Mouse (Mus musculus) testis, adult 2 months (tissue): Measurements from ENCODE around the gene Lhx2. TPM values are rescaled to one million over a fixed set of nuclear protein-coding genes. Genes with fewer than 3 reads are reported as not detected.

ENCODE experiments used
- H3K27ac ChIP-seq: fragments of 200-500 bp; 2 replicates; pipeline ENCODE4 v1.5.1; 2012; ENCODE audit warnings: low read depth, low read length; ENCODE audit not compliant: control insufficient read depth, insufficient read depth
- H3K27me3 ChIP-seq: fragments of 200-500 bp; 2 replicates; pipeline ENCODE4 v1.6.1; 2012; ENCODE audit warnings: mild to moderate bottlenecking, low read length, moderate library complexity; ENCODE audit not compliant: control insufficient read depth, insufficient read depth
- H3K36me3 ChIP-seq: fragments of 200-500 bp; 2 replicates; pipeline ENCODE4 v1.6.1; 2012; ENCODE audit warnings: mild to moderate bottlenecking, low read length; ENCODE audit not compliant: control insufficient read depth, insufficient read depth
- H3K4me1 ChIP-seq: fragments of 200-500 bp; 2 replicates; pipeline ENCODE4 v1.6.1; 2012; ENCODE audit warnings: low read length; ENCODE audit not compliant: control insufficient read depth, insufficient read depth
- H3K4me3 ChIP-seq: fragments of 200-500 bp; 2 replicates; pipeline ENCODE4 v1.5.1; 2012; ENCODE audit warnings: low read depth, mild to moderate bottlenecking, low read length, moderate library complexity, mixed read lengths; ENCODE audit not compliant: control insufficient read depth
- CTCF ChIP-seq: fragments of 200-500 bp; IDR thresholded peaks from 2 replicates; pipeline ENCODE4 v1.5.1; 2012; ENCODE audit warnings: low read depth, mild to moderate bottlenecking, inconsistent platforms, low read length, moderate library complexity; ENCODE audit not compliant: control insufficient read depth, insufficient read depth, insufficient replicate concordance
- POLR2A ChIP-seq: fragments of 200-500 bp; IDR thresholded peaks from 2 replicates; pipeline ENCODE4 v1.6.1; 2012; ENCODE audit warnings: low read depth, mild to moderate bottlenecking, inconsistent platforms, low read length, moderate library complexity; ENCODE audit not compliant: control insufficient read depth
- polyA plus RNA-seq: library from polyadenylated mRNA; depleted of rRNA; stranded (reverse); fragments of >200 nt; gene quantifications from 2 replicates; pipeline ENCODE4 v1.2.3, GENCODE M21; 2012

The Lhx2 gene
- polyA plus RNA-seq, 1 experiment = 1.0 TPM

DNA sequence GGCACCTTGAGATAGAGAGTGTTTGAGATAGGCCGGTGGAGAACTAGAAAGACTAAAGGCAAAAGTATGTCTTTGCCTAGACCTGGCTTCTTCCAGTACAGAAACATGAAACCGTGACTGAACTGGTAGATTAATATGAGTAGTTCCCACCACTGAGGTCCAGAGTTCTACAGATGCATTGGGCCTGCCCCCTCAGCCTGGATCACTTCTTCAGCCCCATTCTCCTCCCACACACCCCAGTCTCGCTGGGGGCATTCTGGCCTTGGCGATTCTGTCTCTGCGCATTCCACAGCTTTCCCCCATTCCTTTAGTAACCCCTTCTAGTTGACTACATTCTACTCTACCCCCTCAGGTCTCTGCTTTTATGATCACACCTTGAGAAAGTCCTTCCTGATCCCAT, 1.4 kb upstream of the Lhx2 start:
- TF ChIP-seq POLR2A (no peak), CTCF (no peak)
- Histone ChIP-seq H3K4me1 (peaks cover 11% of the 10 kb centered on the region), H3K4me3 (no peak overlapping the region), H3K27ac (no peak overlapping the region), H3K27me3 (peaks cover 12% of the 10 kb centered on the region; the same call in 1 of the 2 replicates), H3K36me3 (no peaks in the 10 kb centered on the region)

DNA sequence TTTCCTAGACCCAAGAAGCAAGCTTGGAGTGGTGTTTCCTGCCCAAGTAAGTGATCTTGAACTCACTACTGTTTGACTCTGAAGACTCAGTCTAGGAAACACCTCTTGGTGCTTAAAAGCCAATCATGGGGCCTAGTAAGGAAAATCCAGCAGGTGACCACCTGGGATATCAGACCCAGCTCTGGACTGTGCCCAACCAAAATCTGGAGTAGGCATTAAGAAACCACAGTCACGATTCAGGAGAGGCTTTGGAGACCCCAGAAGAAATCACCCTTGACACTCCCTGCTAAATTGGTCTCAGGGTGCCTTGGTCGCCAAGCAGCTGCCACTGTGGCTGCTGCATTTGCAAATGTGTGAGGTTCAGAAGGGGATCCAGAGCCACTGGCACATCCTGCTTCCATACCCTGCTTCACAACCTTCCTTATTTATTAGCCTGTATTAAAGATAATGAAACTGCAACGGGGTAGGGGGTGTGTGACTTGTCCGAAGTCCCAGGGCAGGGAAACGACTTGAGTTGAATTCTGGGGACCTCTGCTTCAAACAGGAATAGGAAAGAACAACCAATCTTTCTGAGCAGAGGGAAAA, 641 bp upstream of the Lhx2 start:
- Histone ChIP-seq H3K4me3 (no peak overlapping the region), H3K4me1 (peaks cover 11% of the 10 kb centered on the region), H3K27me3 (peaks cover 12% of the 10 kb centered on the region; the same call in 1 of the 2 replicates), H3K27ac (no peak overlapping the region), H3K36me3 (no peaks in the 10 kb centered on the region)
- TF ChIP-seq POLR2A (no peak), CTCF (no peak)

DNA sequence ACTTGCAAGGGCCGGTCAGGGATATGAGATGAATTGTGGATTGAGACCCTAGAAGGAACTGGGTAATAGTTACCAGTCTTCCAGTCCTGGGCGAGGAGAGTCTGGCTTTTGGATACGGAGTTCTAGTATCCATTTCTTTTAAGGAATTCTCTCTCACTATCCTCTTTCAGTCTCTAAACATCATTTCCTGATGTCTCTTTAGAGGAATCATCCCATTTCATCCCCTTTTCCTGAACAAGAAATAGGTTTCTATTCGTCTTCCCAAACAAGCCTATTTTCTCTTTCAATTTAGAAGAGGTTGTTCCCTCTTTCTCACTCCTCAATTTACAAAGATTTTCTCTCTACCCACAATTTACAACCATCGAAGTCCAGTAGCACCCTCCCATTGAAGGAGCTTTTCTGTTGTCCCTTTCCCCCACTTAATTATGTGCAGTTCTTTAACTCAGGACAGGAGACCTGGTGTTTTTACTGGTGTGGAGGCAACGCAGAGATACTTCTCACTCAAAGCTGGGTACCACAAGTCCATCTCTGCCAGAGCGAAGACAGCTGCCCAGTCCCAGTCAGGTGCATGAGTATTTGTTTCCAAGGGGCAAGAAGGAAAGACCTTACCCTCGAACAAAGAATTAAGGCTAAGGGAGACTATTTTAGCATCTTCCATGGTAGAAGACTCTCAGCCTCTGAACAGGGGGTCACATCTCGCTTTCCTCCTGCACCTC, 987 bp downstream of the Lhx2 start:
- TF ChIP-seq CTCF = no peak
- no peak for TF ChIP-seq POLR2A
- Histone ChIP-seq H3K27ac (no peak overlapping the region), H3K4me1 (peaks cover 11% of the 10 kb centered on the region), H3K36me3 (no peaks in the 10 kb centered on the region), H3K4me3 (no peak overlapping the region), H3K27me3 (peaks cover 12% of the 10 kb centered on the region; the same call in 1 of the 2 replicates)

GRCm38 (mm10) chr2:38340626-38341200, 1.6 kb downstream of the Lhx2 start:
- Histone ChIP-seq H3K27ac (no peak overlapping the region), H3K4me1 (peaks cover 11% of the 10 kb centered on the region), H3K36me3 (no peaks in the 10 kb centered on the region), H3K27me3 (peaks cover 12% of the 10 kb centered on the region; the same call in 1 of the 2 replicates), H3K4me3 (no peak overlapping the region)
- TF ChIP-seq CTCF (no peak), POLR2A (no peak)

DNA sequence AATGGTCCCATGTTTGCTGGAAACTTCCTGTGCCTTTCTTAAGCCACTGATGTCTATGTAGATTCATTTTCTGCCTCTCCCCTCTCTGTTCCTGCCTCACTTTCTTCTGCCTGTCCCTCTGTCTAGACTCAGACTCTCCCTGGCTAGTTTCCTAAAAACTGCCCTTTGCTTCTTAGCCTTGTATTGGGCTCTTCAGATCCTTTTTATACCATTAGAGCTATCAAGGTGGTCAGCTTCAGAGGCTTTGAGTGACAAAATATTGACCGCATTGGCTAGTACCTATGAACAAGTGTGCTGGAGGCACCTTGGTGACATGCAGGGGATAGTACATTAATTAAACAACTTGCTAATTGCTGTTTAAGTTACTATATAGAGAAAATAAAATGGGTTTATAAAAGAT, 4.5 kb downstream of the Lhx2 start:
- Histone ChIP-seq H3K27ac (no peak overlapping the region), H3K36me3 (no peaks in the 10 kb centered on the region), H3K27me3 (peaks cover 3% of the 10 kb centered on the region; the same call in 1 of the 2 replicates), H3K4me1 (peaks cover 5% of the 10 kb centered on the region), H3K4me3 (no peak overlapping the region)
- TF ChIP-seq POLR2A (no peak), CTCF (no peak)

- Histone ChIP-seq H3K27ac (no peak overlapping the region), H3K4me3 (no peak overlapping the region), H3K27me3 (no peaks in the 10 kb centered on the region)
Measured at GRCm38 (mm10) chr2:38344727-38345126, 5.6 kb downstream of the Lhx2 start.

GRCm38 (mm10) chr2:38346417-38346816, 7.3 kb downstream of the Lhx2 start:
- no peak overlapping the region for H3K4me3 ChIP-seq
- H3K27ac ChIP-seq = no peak overlapping the region
- H3K4me1 ChIP-seq = peaks cover 11% of the 10 kb centered on the region
- H3K27me3 ChIP-seq = no peaks in the 10 kb centered on the region
- TF ChIP-seq POLR2A = no peak
- no peak for TF ChIP-seq CTCF
- no peaks in the 10 kb centered on the region for H3K36me3 ChIP-seq

More at GRCm38 (mm10) chr2:38344727-38345126, 5.6 kb downstream of the Lhx2 start:
- no peak for TF ChIP-seq POLR2A
- no peak for TF ChIP-seq CTCF
- H3K36me3 ChIP-seq = no peaks in the 10 kb centered on the region
- H3K4me1 ChIP-seq = peaks cover 2% of the 10 kb centered on the region
